Mouse (Mus musculus) hindbrain, embryonic 13.5 days (tissue): Measurements from ENCODE around the gene Foxj1. TPM values are rescaled to one million over a fixed set of nuclear protein-coding genes. Genes with fewer than 3 reads are reported as not detected.

Experiments
- ATAC-seq: fragments of 200-750 bp; cut with Nextera tagmentation; 2 replicates; pipeline ENCODE4 v1.8.0; 2017; ENCODE audit warnings: moderate TSS enrichment; ENCODE audit not compliant: low FRiP score
- H3K27ac ChIP-seq: fragments of 300-500 bp; sonication (generic); 2 replicates; pipeline ENCODE4 v1.5.1; 2015; ENCODE audit warnings: inconsistent platforms, mild to moderate bottlenecking, moderate library complexity
- H3K27me3 ChIP-seq: fragments of 300-500 bp; sonication (generic); 2 replicates; pipeline ENCODE4 v1.6.1; 2015; ENCODE audit warnings: mild to moderate bottlenecking, inconsistent platforms
- H3K36me3 ChIP-seq: fragments of 300-500 bp; sonication (generic); 2 replicates; pipeline ENCODE4 v1.6.1; 2015; ENCODE audit warnings: mild to moderate bottlenecking, inconsistent platforms
- H3K4me1 ChIP-seq: fragments of 300-500 bp; sonication (generic); replicated peaks from 2 replicates; pipeline ENCODE4 v1.6.1; 2015; ENCODE audit warnings: inconsistent platforms
- H3K4me2 ChIP-seq: fragments of 300-500 bp; sonication (generic); 2 replicates; pipeline ENCODE4 v1.6.1; 2015; ENCODE audit warnings: inconsistent platforms, mild to moderate bottlenecking, moderate library complexity
- H3K4me3 ChIP-seq: fragments of 300-500 bp; sonication (generic); 2 replicates; pipeline ENCODE4 v1.5.1; 2015; ENCODE audit warnings: mild to moderate bottlenecking, inconsistent platforms
- H3K9ac ChIP-seq: fragments of 300-500 bp; sonication (generic); 2 replicates; pipeline ENCODE4 v1.6.1; 2015; ENCODE audit warnings: mild to moderate bottlenecking, inconsistent platforms
- H3K9me3 ChIP-seq: fragments of 300-500 bp; sonication (generic); 2 replicates; pipeline ENCODE4 v1.6.1; 2016; ENCODE audit warnings: inconsistent platforms
- WGBS: fragments of 180-500 bp; shearing (Covaris S2); methylation state at CpG from one replicate; pipeline ENCODE4 v1.1.7; 2015; 5-methylcytosine and 5-hydroxymethylcytosine counted together
- polyA plus RNA-seq: library from polyadenylated mRNA; unstranded; fragments of >200 nt; fragmentation: Nextera tagmentation; extraction: Ambion mirVana; gene quantifications from 2 replicates; pipeline ENCODE4 v1.2.1, GENCODE M21; 2015

The Foxj1 gene
- polyA plus RNA-seq, 1 experiment from 2014 or later = 24.3 TPM

DNA sequence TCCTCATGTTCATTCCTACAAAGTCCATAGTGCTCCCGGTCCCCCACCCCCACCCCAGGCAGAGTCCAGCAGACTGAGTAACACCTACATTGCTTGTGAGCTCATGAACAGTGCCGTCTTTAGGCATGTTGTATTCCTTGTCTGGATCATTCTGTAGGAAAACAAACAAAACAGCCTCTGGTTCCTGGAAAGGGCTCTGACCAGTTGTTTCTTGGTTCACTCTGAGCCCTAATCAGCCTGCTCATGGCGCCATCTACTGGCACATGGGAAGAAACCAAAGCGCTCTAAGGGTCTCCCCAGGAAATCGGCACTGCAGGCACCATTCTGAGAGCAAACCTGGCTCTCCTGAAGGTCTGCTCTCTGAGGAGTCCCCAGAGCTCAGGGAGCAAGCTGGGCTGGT is 40.9 kb downstream of the Foxj1 start:
- no peaks in the 10 kb centered on the region for H3K27me3 ChIP-seq
- H3K4me2 ChIP-seq = no peak overlapping the region
- WGBS = 31% methylated on average over 5 of the region's 5 CpGs
- ATAC-seq = no peak
- no peaks in the 10 kb centered on the region for H3K4me1 ChIP-seq
- H3K27ac ChIP-seq = no peak overlapping the region
- no peak overlapping the region for H3K9ac ChIP-seq
- peaks cover 99% of the 10 kb centered on the region for H3K36me3 ChIP-seq
- H3K9me3 ChIP-seq = no peaks in the 10 kb centered on the region
- no peak overlapping the region for H3K4me3 ChIP-seq

GRCm38 (mm10) chr11:116293538-116294137 is 41.6 kb downstream of the Foxj1 start:
- Histone ChIP-seq H3K9ac (no peak overlapping the region), H3K27ac (no peak overlapping the region), H3K4me2 (no peak overlapping the region), H3K27me3 (no peaks in the 10 kb centered on the region), H3K4me1 (no peaks in the 10 kb centered on the region), H3K4me3 (no peak overlapping the region), H3K36me3 (peaks cover 99% of the 10 kb centered on the region), H3K9me3 (no peaks in the 10 kb centered on the region)
- 76% methylated on average over 12 of the region's 12 CpGs for WGBS
- peak; percentile 28; the same call in 1 of the 2 replicates for ATAC-seq

DNA sequence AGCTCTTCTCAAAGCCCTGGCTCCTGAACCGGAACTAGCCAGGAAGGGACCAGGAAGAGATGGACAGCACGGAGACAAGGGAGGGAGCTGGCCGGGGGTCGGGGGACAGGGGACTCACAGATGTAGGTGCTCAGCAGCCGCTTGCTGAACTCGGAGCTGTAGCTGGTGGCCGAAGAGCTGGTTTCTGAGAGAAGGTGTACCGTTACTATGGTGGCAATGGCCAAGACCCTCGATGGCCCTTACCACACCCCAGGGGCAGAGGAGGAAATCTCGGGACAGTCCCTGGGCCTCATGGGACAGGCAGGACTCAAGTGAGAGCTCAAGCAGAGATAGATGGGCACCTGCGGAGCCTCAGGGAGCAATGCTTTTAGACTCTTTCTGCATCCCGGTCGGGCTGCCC is 42.8 kb downstream of the Foxj1 start:
- ATAC-seq = no peak
- no peak overlapping the region for H3K4me3 ChIP-seq
- H3K27ac ChIP-seq = no peak overlapping the region
- H3K9me3 ChIP-seq = no peaks in the 10 kb centered on the region
- H3K27me3 ChIP-seq = no peaks in the 10 kb centered on the region
- no peak overlapping the region for H3K9ac ChIP-seq
- 94% methylated on average over 13 of the region's 13 CpGs for WGBS
- H3K4me1 ChIP-seq = no peaks in the 10 kb centered on the region
- H3K4me2 ChIP-seq = no peak overlapping the region
- peaks cover 99% of the 10 kb centered on the region for H3K36me3 ChIP-seq

- Histone ChIP-seq H3K4me1 (peaks cover 7% of the 10 kb centered on the region; the same call in 1 of the 2 replicates), H3K36me3 (peaks cover 84% of the 10 kb centered on the region), H3K27me3 (peaks cover 6% of the 10 kb centered on the region; the same call in 1 of the 2 replicates), H3K9me3 (no peaks in the 10 kb centered on the region), H3K4me3 (no peak overlapping the region), H3K9ac (no peak overlapping the region), H3K27ac (no peak overlapping the region), H3K4me2 (no peak overlapping the region)
- 86% methylated on average over 8 of the region's 8 CpGs for WGBS
- no peak for ATAC-seq
Measured at GRCm38 (mm10) chr11:116290556-116290955, 44.6 kb downstream of the Foxj1 start.

GRCm38 (mm10) chr11:116287351-116287750 is 47.8 kb downstream of the Foxj1 start:
- peak overlapping the region; percentile 63; the same call in 1 of the 2 replicates for H3K27ac ChIP-seq
- H3K9ac ChIP-seq = no peak overlapping the region
- H3K4me2 ChIP-seq = no peak overlapping the region
- 73% methylated on average over 5 of the region's 5 CpGs for WGBS
- H3K4me3 ChIP-seq = no peak overlapping the region
- H3K36me3 ChIP-seq = peaks cover 53% of the 10 kb centered on the region
- ATAC-seq = no peak
- H3K4me1 ChIP-seq = peaks cover 16% of the 10 kb centered on the region
- H3K27me3 ChIP-seq = peaks cover 38% of the 10 kb centered on the region
- no peaks in the 10 kb centered on the region for H3K9me3 ChIP-seq

- 0 out of 2 replicates have a peak overlapping the region, but pooled peaks have one; percentile 29 for H3K9ac ChIP-seq
- H3K4me1 ChIP-seq = peaks cover 32% of the 10 kb centered on the region
- ATAC-seq = no peak
- peaks cover 54% of the 10 kb centered on the region for H3K27me3 ChIP-seq
- 63% methylated on average over 7 of the region's 7 CpGs for WGBS
- no peaks in the 10 kb centered on the region for H3K9me3 ChIP-seq
- H3K4me2 ChIP-seq = no peak overlapping the region
- H3K4me3 ChIP-seq = no peak overlapping the region
- peak overlapping the region; percentile 30; the same call in 1 of the 2 replicates for H3K27ac ChIP-seq
- H3K36me3 ChIP-seq = peaks cover 37% of the 10 kb centered on the region
Measured at GRCm38 (mm10) chr11:116285770-116286191, 49.4 kb downstream of the Foxj1 start.

GRCm38 (mm10) chr11:116283982-116284381 is 51.2 kb downstream of the Foxj1 start:
- H3K4me2 ChIP-seq = no peak overlapping the region
- peaks cover 32% of the 10 kb centered on the region for H3K4me1 ChIP-seq
- no peak for ATAC-seq
- peaks cover 67% of the 10 kb centered on the region for H3K27me3 ChIP-seq
- peaks cover 19% of the 10 kb centered on the region for H3K36me3 ChIP-seq
- no peak overlapping the region for H3K27ac ChIP-seq
- H3K9ac ChIP-seq = no peak overlapping the region
- 64% methylated on average over 6 of the region's 6 CpGs for WGBS
- H3K9me3 ChIP-seq = no peaks in the 10 kb centered on the region
- H3K4me3 ChIP-seq = no peak overlapping the region

DNA sequence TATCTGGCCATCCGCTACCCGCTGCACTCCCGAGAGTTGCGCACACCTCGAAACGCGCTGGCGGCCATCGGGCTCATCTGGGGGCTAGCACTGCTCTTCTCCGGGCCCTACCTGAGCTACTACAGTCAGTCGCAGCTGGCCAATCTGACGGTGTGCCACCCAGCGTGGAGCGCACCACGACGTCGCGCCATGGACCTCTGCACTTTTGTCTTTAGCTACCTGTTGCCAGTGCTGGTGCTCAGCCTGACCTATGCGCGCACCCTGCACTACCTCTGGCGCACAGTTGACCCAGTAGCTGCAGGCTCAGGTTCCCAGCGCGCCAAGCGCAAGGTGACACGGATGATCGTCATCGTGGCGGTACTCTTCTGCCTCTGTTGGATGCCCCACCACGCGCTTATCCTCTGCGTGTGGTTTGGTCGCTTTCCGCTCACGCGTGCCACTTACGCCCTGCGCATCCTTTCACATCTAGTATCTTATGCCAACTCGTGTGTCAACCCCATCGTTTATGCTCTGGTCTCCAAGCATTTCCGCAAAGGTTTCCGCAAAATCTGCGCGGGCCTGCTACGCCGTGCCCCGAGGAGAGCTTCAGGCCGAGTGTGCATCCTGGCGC is 52.2 kb downstream of the Foxj1 start:
- Histone ChIP-seq H3K4me2 (no peak overlapping the region), H3K27ac (no peak overlapping the region), H3K4me3 (peak overlapping the region; percentile 3; the same call in 1 of the 2 replicates), H3K36me3 (peaks cover 9% of the 10 kb centered on the region), H3K9me3 (no peaks in the 10 kb centered on the region), H3K27me3 (peaks cover 67% of the 10 kb centered on the region), H3K9ac (no peak overlapping the region), H3K4me1 (peaks cover 32% of the 10 kb centered on the region)
- 10% methylated on average over 48 of the region's 48 CpGs for WGBS
- ATAC-seq = no peak

DNA sequence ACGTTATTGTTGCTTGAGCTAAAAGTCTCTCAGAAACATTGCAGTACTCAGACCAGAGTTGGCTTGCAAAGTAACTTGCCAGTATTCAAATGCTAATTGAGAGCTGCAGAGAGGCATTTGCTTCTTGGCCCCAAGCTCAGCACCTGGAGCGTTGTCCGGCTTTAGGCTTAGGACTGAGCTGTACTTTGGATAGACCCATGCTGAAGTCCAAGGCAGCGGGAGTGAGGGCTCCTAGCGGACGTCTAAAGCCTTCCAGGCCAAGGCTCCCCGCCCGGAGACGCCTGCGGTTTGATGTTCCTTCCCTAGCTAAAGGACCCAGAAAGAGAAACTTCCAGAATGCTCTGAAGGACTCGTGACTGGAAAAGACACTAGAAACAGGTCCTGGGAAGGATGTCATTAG is 53.1 kb downstream of the Foxj1 start:
- Histone ChIP-seq H3K4me3 (peak overlapping the region; percentile 36), H3K4me2 (peak overlapping the region; percentile 55), H3K9ac (no peak overlapping the region; the same call in 1 of the 2 replicates), H3K27ac (no peak overlapping the region), H3K9me3 (no peaks in the 10 kb centered on the region), H3K27me3 (peaks cover 67% of the 10 kb centered on the region), H3K36me3 (no peaks in the 10 kb centered on the region), H3K4me1 (peaks cover 32% of the 10 kb centered on the region)
- no peak for ATAC-seq
- 1% methylated on average over 11 of the region's 11 CpGs for WGBS

DNA sequence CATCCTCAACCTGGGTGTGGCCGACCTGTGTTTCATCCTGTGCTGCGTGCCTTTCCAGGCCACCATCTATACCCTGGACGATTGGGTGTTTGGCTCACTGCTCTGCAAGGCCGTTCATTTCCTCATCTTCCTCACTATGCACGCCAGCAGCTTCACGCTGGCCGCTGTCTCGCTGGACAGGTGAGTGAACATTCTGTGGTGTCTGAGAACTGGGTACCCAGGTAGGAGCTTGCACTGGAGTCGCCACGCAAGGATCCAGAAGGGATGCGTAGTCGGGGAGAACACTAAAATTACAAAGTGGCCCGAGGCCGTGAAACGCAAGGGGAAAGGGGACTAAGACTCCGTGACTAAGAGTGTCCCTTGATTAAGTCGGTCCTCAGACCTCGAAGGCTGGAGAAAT is 53.5 kb downstream of the Foxj1 start:
- peak overlapping the region; percentile 55 for H3K4me2 ChIP-seq
- no peak overlapping the region for H3K27ac ChIP-seq
- H3K9me3 ChIP-seq = no peaks in the 10 kb centered on the region
- 2% methylated on average over 18 of the region's 18 CpGs for whole genome bisulfite sequencing
- no peaks in the 10 kb centered on the region for H3K36me3 ChIP-seq
- 0 out of 2 replicates have a peak, but pooled peaks have one; percentile 14 for ATAC-seq
- H3K27me3 ChIP-seq = peaks cover 67% of the 10 kb centered on the region
- H3K4me3 ChIP-seq = peak overlapping the region; percentile 36
- peaks cover 32% of the 10 kb centered on the region for H3K4me1 ChIP-seq
- peak overlapping the region; percentile 60 for H3K9ac ChIP-seq

- H3K36me3 ChIP-seq = no peaks in the 10 kb centered on the region
- H3K9ac ChIP-seq = peak within 1 kb of the TSS; percentile 60
- peak; percentile 44; the same call in 1 of the 2 replicates for ATAC-seq
- peak within 1 kb of the TSS; percentile 36 for H3K4me3 ChIP-seq
- H3K4me2 ChIP-seq = peak within 1 kb of the TSS; percentile 55
- whole genome bisulfite sequencing = 7% methylated on average over 48 of the region's 48 CpGs
- peaks cover 65% of the 10 kb centered on the region for H3K27me3 ChIP-seq
- no peaks in the 10 kb centered on the region for H3K9me3 ChIP-seq
- peaks cover 29% of the 10 kb centered on the region for H3K4me1 ChIP-seq
- H3K27ac ChIP-seq = no peak within 1 kb of the TSS
Measured at GRCm38 (mm10) chr11:116280751-116281663, 54.2 kb downstream of the Foxj1 start, which contains the start of gene Galr2. Galr2 (plus strand) TSS chr11:116280939.
